Mouse (Mus musculus): ENCODE measurements around the gene Rhox4a2. TPM values are rescaled to one million over a fixed set of nuclear protein-coding genes. Genes with fewer than 3 reads are reported as not detected.
"Not testable (repeated sequence)": the region's sequence is repeated elsewhere in the genome, so short reads cannot be mapped to it uniquely, and the experiment has no call there.

Gene Rhox4a2
- polyA plus RNA-seq (2014; fragmentation: Nextera tagmentation; extraction: Ambion mirVana) = not detected in 2 replicates

- ATAC-seq (ENCODE audit: low FRiP score, low TSS enrichment); DNase-seq: not testable (repeated sequence)
- 96% methylated on average over 8 of the region's 16 CpGs for WGBS
These were observed at the start of gene Rhox4a2 for GRCm38 (mm10) chrX:37390548-37390947. TSS of gene Rhox4a2 (plus strand) at chrX:37390848.

GRCm38 (mm10) chrX:37379728-37380127, 10.9 kb upstream of the Rhox4a2 start, which contains the start of gene Rhox3a2:
TSS of gene Rhox3a2 (plus strand) at chrX:37380028.
- not testable (repeated sequence) for H3K36me3 ChIP-seq (ENCODE audit: control insufficient read depth, insufficient read depth, low read length); H3K4me3 ChIP-seq (replicated peaks; ENCODE audit: low read depth, low read length); ATAC-seq (ENCODE audit: low FRiP score, low TSS enrichment); H3K9me3 ChIP-seq (ENCODE audit: control insufficient read depth, low read length); H3K27ac ChIP-seq (replicated peaks; ENCODE audit: low read depth, low read length); DNase-seq; H3K9ac ChIP-seq (replicated peaks; ENCODE audit: low read length); H3K4me2 ChIP-seq (ENCODE audit: low read length); H3K27me3 ChIP-seq (ENCODE audit: control insufficient read depth, insufficient read depth, low read length); H3K4me1 ChIP-seq (ENCODE audit: control insufficient read depth, insufficient read depth, low read length)
- WGBS = no CpG with 5 or more reads among the region's 1 CpGs

More at GRCm38 (mm10) chrX:37390548-37390947, at the start of gene Rhox4a2:
- not testable (repeated sequence) for H3K36me3 ChIP-seq (ENCODE audit: control insufficient read depth, insufficient read depth, low read length); H3K4me1 ChIP-seq (ENCODE audit: control insufficient read depth, insufficient read depth, low read length); H3K27ac ChIP-seq (replicated peaks; ENCODE audit: low read depth, low read length); H3K27me3 ChIP-seq (ENCODE audit: control insufficient read depth, insufficient read depth, low read length); H3K4me2 ChIP-seq (ENCODE audit: low read length); H3K4me3 ChIP-seq (replicated peaks; ENCODE audit: low read depth, low read length); H3K9ac ChIP-seq (replicated peaks; ENCODE audit: low read length); H3K9me3 ChIP-seq (ENCODE audit: control insufficient read depth, low read length)

- H3K4me2 ChIP-seq (ENCODE audit: low read length); H3K4me3 ChIP-seq (replicated peaks; ENCODE audit: low read depth, low read length); DNase-seq; H3K36me3 ChIP-seq (ENCODE audit: control insufficient read depth, insufficient read depth, low read length); H3K9me3 ChIP-seq (ENCODE audit: control insufficient read depth, low read length); H3K27me3 ChIP-seq (ENCODE audit: control insufficient read depth, insufficient read depth, low read length); H3K27ac ChIP-seq (replicated peaks; ENCODE audit: low read depth, low read length); H3K4me1 ChIP-seq (ENCODE audit: control insufficient read depth, insufficient read depth, low read length); H3K9ac ChIP-seq (replicated peaks; ENCODE audit: low read length); ATAC-seq (ENCODE audit: low FRiP score, low TSS enrichment): not testable (repeated sequence)
- no CpG with 5 or more reads among the region's 9 CpGs for WGBS
These were observed 21.1 kb downstream of the Rhox4a2 start, which contains the start of gene Rhox2b for GRCm38 (mm10) chrX:37411767-37412166. TSS of gene Rhox2b (plus strand) at chrX:37412067.

- H3K9me3 ChIP-seq (ENCODE audit: control insufficient read depth, low read length); H3K27ac ChIP-seq (replicated peaks; ENCODE audit: low read depth, low read length); H3K27me3 ChIP-seq (ENCODE audit: control insufficient read depth, insufficient read depth, low read length); H3K4me1 ChIP-seq (ENCODE audit: control insufficient read depth, insufficient read depth, low read length); H3K9ac ChIP-seq (replicated peaks; ENCODE audit: low read length); DNase-seq; H3K4me3 ChIP-seq (replicated peaks; ENCODE audit: low read depth, low read length); H3K36me3 ChIP-seq (ENCODE audit: control insufficient read depth, insufficient read depth, low read length); ATAC-seq (ENCODE audit: low FRiP score, low TSS enrichment); H3K4me2 ChIP-seq (ENCODE audit: low read length): not testable (repeated sequence)
- WGBS = 93% methylated on average over 14 of the region's 15 CpGs
These were observed 41.5 kb downstream of the Rhox4a2 start, which contains the start of gene Rhox4b for GRCm38 (mm10) chrX:37432194-37432593. TSS of gene Rhox4b (plus strand) at chrX:37432494.

Other genes with a start within 250 kb of the Rhox4a2 start
- 0.22 and 0.63 TPM in 2 replicates for gene Akap14, start 222.0 kb upstream of the Rhox4a2 start, polyA plus RNA-seq (2014; fragmentation: Nextera tagmentation; extraction: Ambion mirVana)
- 577 and 838 TPM in 2 replicates for gene Ndufa1, start 199.7 kb upstream of the Rhox4a2 start, polyA plus RNA-seq (2014; fragmentation: Nextera tagmentation; extraction: Ambion mirVana)
- 20.5 and 20.8 TPM in 2 replicates for gene Rnf113a1, start 199.6 kb upstream of the Rhox4a2 start, polyA plus RNA-seq (2014; fragmentation: Nextera tagmentation; extraction: Ambion mirVana)
- gene Gm9, start 179.8 kb upstream of the Rhox4a2 start, polyA plus RNA-seq (2014; fragmentation: Nextera tagmentation; extraction: Ambion mirVana) = not detected in 2 replicates
- gene Rhox1, start 168.6 kb upstream of the Rhox4a2 start, polyA plus RNA-seq (2014; fragmentation: Nextera tagmentation; extraction: Ambion mirVana) = not detected in 2 replicates
- not detected in 2 replicates for gene Rhox2a, start 145.9 kb upstream of the Rhox4a2 start, polyA plus RNA-seq (2014; fragmentation: Nextera tagmentation; extraction: Ambion mirVana)
- not detected in 2 replicates for gene Rhox3a, start 140.9 kb upstream of the Rhox4a2 start, polyA plus RNA-seq (2014; fragmentation: Nextera tagmentation; extraction: Ambion mirVana)
- gene Rhox4a, start 125.5 kb upstream of the Rhox4a2 start, polyA plus RNA-seq (2014; fragmentation: Nextera tagmentation; extraction: Ambion mirVana) = not detected in 2 replicates
- not detected in 2 replicates for gene Rhox3a2, start 10.8 kb upstream of the Rhox4a2 start, polyA plus RNA-seq (2014; fragmentation: Nextera tagmentation; extraction: Ambion mirVana)
- gene Rhox2b, start 21.2 kb downstream of the Rhox4a2 start, polyA plus RNA-seq (2014; fragmentation: Nextera tagmentation; extraction: Ambion mirVana) = not detected in 2 replicates
- not detected in 2 replicates for gene Rhox4b, start 41.6 kb downstream of the Rhox4a2 start, polyA plus RNA-seq (2014; fragmentation: Nextera tagmentation; extraction: Ambion mirVana)
- not detected in 2 replicates for gene Rhox2c, start 62.8 kb downstream of the Rhox4a2 start, polyA plus RNA-seq (2014; fragmentation: Nextera tagmentation; extraction: Ambion mirVana)
- gene Rhox3c, start 67.7 kb downstream of the Rhox4a2 start, polyA plus RNA-seq (2014; fragmentation: Nextera tagmentation; extraction: Ambion mirVana) = not detected in 2 replicates
- not detected in 2 replicates for gene Rhox4c, start 89.5 kb downstream of the Rhox4a2 start, polyA plus RNA-seq (2014; fragmentation: Nextera tagmentation; extraction: Ambion mirVana)
- not detected in 2 replicates for gene Rhox2d, start 102.6 kb downstream of the Rhox4a2 start, polyA plus RNA-seq (2014; fragmentation: Nextera tagmentation; extraction: Ambion mirVana)
- gene Rhox4d, start 123.5 kb downstream of the Rhox4a2 start, polyA plus RNA-seq (2014; fragmentation: Nextera tagmentation; extraction: Ambion mirVana) = not detected in 2 replicates
- not detected in 2 replicates for gene Rhox2e, start 139.6 kb downstream of the Rhox4a2 start, polyA plus RNA-seq (2014; fragmentation: Nextera tagmentation; extraction: Ambion mirVana)
- gene Rhox3e, start 151.2 kb downstream of the Rhox4a2 start, polyA plus RNA-seq (2014; fragmentation: Nextera tagmentation; extraction: Ambion mirVana) = not detected in 2 replicates
- gene Rhox4e, start 166.6 kb downstream of the Rhox4a2 start, polyA plus RNA-seq (2014; fragmentation: Nextera tagmentation; extraction: Ambion mirVana) = not detected in 2 replicates
- gene Rhox2f, start 180.6 kb downstream of the Rhox4a2 start, polyA plus RNA-seq (2014; fragmentation: Nextera tagmentation; extraction: Ambion mirVana) = not detected in 2 replicates
- not detected in 2 replicates for gene Rhox3f, start 190.1 kb downstream of the Rhox4a2 start, polyA plus RNA-seq (2014; fragmentation: Nextera tagmentation; extraction: Ambion mirVana)
- gene Rhox4f, start 216.9 kb downstream of the Rhox4a2 start, polyA plus RNA-seq (2014; fragmentation: Nextera tagmentation; extraction: Ambion mirVana) = not detected in 2 replicates
- gene Rhox3g, start 237.8 kb downstream of the Rhox4a2 start, polyA plus RNA-seq (2014; fragmentation: Nextera tagmentation; extraction: Ambion mirVana) = not detected in 2 replicates